Mouse (Mus musculus): ENCODE results near the gene Madd. TPM values are rescaled to one million over a fixed set of nuclear protein-coding genes. Genes with fewer than 3 reads are reported as not detected.
"Not testable (repeated sequence)": the region's sequence is repeated elsewhere in the genome, so short reads cannot be mapped to it uniquely, and the experiment has no call there.

Gene Madd
- polyA plus RNA-seq, 1 experiment: 19.7 TPM

DNA sequence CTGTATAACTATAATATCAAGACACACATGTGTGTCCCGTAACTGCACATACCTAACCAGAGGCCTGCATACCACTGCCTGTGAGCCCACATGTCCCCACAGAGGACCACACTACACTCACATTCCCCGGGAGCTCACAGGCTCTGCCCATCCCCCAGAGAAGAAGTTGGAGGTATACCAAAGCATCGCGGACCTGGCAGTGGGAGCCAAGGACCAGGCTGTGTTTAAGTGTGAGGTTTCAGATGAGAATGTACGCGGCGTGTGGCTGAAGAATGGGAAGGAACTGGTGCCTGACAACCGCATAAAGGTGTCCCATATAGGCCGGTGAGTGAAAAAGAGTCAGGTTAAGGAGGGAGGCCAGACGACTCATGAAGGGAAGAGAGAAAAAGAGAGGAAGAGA lies 58.5 kb downstream of the Madd start:
- no peak for DNase-seq (ENCODE audit: low spot score)

DNA sequence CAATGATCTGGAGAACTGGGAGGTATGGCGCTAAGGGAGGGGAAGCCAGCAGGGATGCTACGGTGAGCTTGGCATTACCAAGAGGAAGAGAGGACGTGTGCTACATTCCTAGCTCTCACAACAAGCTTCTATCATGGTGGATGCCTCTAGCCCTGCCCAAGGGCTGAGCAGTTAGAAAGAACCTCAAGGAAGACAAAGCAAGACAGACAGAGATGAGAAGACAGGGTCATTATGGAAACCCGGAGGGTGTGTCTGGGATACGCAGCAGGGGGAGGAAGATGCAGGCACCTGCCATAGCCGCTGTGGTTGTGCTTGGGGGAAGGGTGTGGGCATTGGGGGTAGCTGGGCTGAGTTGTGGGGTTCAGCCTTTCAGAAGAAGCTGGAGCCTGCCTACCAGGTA lies 60.1 kb downstream of the Madd start:
- DNase-seq (ENCODE audit: low spot score): no peak

DNA sequence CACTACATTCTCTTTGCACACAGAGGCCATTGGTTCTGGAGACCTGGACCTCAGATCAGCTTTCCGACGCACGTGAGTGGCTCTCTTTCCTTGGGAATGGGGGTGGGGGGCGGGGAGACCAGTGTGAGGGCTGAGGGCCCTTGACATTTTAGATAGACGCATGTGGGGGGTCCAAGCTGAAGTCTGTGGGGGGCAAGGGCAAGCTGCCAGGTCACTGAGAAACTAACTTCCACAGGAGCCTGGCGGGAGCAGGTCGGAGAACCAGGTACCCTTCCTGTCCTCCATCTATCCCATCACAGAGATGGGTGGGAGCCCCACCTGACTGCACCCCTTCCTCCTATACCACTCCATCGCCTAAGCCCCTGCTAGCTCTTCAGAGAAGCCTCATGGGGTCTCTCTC lies 62.1 kb downstream of the Madd start:
- DNase-seq (ENCODE audit: low spot score): no peak

DNA sequence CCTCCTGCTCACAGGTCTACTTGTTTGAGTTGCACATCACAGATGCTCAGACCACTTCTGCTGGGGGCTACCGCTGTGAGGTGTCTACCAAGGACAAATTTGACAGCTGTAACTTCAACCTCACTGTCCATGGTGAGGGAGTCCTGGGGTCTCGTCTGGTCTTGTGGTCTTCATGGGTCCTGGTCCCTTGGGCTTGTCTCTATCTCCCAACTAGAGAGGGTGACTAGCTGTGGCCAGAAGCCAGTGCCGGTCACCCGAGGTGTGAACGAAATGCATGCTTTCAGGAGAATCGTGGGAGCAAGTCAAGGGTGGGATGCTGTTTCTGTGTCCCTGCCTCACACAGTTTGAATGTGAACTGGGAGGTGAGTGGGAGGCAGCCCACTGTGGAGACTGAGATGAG lies 62.6 kb downstream of the Madd start:
- no peak for DNase-seq (ENCODE audit: low spot score)

DNA sequence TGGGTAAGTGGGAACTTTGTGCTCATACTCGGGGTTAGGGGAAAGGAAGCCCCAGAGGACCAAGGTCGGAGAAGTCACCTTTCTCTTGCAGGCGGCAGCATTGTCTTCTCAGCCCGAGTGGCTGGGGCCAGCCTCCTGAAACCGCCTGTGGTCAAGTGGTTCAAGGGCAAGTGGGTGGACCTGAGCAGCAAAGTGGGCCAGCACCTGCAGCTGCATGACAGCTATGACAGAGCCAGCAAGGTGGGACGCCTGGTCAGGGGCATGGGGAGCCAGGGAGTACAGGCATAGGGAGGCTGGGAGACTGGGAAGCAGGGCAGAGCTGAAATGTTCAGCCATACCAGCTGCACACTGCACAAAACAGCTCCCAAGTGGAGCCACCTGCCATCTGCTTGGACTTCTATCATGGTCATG lies 63.4 kb downstream of the Madd start:
- DNase-seq (ENCODE audit: low spot score): no peak

DNA sequence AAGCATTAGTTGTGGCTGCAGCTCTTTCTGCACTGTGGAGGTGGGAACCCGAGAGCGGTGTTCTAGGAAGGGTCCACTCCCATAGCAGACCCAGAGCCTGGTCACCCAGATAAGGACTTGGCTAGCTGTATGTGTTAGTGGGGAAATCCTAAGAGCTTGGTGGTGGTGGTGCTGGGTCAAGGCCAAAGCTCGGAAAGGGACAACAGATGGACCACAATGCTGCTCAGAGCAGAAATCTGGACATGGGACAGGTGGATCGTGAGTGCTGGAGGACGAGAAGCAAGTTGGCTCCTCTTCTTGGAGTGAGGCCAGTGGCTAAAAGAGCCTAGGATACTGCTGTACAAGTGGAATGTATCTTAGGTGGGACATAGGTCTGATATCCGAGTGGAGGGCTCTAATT lies 64.1 kb downstream of the Madd start:
- no peak for DNase-seq (ENCODE audit: low spot score)

DNA sequence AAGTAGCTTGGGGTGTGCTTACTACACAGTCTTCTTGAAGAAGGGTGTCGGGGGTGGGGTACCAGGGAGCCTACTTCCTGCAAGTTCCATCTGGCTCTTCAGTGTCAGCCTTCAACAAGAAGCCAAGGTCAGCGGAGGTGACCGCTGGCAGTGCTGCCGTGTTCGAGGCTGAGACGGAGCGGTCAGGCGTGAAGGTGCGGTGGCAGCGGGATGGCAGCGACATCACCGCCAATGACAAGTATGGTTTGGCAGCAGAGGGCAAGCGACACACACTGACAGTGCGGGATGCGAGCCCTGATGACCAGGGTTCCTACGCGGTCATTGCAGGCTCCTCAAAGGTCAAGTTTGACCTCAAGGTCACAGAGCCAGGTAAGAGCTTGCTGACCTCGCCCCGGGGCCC lies 64.6 kb downstream of the Madd start:
- no peak for DNase-seq (ENCODE audit: low spot score)

DNA sequence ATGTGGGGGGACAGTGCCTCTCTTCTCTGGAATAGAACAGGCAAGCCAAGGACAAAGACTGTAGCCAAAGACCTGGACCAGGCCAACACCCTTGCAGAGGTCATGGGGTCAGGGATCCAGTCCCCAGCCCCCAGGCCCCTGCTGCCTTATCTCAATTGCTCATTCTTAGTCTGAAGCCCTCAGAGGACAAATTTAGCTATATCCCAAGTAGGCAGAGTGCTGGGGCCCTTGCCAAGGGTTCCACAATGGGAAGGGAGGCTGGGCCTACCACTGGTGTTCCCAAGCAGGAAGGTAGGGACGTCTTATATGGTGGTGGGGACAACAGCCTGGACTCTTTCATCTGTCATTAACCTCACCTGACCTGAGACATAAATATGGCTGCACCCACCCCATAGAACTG lies 65.0 kb downstream of the Madd start:
- DNase-seq (ENCODE audit: low spot score): no peak

DNA sequence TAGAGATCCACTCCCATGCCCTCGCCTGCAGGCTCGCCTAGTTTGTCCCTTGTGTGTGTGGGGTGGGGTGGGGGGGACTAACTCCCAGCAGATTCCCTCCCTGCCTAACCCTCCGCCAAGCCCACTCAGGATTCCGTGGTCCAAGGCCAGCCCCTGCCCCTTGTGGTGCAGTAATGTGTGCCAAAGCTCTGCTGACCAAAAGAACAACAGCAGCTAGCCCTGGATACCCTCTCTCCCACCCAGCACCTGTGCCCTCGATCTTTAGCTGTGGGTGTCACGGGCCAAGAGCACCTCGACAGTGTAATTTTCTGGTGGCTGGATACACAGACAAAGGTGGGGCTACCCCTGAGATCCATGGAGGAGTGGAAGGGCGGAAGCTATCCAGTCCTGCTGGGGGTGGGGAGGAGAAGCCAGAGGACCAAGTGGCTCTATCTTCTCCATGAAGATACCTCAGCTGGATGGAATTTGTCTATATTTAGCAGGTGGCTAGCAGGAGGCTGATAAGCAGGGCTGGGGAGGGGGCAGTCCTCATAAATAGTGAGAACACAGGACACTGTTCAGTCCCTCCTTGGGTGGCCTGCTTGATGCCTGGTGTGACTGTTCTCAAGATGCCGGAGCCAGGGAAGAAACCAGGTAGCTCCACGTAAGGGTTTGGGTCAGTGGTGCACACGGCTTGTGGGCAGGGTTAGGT lies 65.9 kb downstream of the Madd start, which contains the start of gene Mybpc3:
Gene Mybpc3, plus strand, starts transcription at position 560 of the 691 bp plus-strand sequence.
- DNase-seq (ENCODE audit: low spot score): no peak

DNA sequence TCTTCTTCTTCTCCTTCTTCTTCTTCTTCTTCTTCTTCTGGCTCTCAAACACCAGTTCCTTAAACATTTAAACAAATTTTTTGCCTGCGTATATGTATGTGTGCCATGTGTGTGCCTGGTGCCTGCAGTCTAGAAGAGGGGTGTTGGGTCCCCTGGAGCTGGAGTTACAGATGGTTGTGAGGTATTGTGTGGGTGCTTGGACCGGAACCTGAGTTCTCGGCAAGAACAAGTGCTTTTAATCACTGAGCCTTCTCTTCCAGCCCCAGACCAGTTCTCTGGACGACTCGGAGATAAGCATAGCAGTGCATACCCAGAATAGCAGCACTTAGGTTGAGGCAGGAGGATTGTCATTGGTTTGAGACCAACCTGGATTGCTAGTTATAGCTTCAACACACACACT lies 66.8 kb downstream of the Madd start:
- DNase-seq (ENCODE audit: low spot score): no peak

DNA sequence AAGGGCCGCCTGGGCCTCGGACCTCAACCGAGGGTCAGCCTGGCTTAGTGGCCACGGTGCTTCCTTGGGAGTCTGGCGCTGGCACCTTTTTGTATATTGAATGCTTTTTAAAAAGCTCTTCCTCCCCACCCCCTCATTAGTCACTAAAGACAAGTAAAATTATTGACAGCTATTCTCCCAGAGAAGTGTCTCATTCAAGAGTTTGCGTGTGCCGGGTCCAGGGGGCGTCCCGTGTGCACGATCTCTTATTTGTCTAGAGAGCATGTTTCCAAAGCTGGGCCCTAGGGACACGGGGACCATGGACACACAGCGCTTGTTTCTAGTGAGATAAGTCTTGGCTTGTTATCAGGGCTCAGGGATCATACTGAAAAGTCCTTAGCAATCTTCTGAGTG lies 68.1 kb downstream of the Madd start:
- DNase-seq (ENCODE audit: low spot score): no peak

DNA sequence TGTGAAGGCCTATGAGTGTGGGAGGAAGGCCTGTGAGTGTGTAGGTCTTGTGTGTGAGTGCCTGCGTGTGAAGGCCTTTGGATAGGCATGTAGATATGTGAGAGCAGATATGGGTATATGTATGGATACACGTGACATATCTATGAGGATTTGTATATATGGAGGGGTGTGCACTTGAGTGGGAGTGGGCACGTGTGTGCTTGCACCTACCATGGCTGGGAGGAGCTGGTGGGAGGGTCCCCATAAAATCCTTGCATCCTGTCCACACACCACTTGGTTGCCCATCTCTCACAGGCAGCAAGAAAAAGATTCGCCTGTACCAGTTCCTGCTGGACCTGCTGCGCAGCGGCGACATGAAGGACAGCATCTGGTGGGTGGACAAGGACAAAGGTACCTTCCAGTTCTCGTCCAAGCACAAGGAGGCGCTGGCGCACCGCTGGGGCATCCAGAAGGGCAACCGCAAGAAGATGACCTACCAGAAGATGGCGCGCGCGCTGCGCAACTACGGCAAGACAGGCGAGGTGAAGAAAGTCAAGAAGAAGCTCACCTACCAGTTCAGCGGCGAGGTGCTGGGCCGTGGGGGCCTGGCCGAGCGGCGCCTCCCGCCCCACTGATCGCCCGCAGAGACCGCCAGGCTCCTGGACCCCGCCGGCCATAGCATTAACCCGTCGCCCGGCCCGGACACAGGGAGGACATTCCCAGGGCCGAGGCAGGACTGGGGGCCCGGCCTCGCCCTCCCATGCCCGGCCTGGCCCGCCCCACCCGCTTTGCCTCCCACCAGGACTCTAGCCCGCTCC lies 68.7 kb downstream of the Madd start:
- peak; percentile 94 for DNase-seq (ENCODE audit: low spot score)

DNA sequence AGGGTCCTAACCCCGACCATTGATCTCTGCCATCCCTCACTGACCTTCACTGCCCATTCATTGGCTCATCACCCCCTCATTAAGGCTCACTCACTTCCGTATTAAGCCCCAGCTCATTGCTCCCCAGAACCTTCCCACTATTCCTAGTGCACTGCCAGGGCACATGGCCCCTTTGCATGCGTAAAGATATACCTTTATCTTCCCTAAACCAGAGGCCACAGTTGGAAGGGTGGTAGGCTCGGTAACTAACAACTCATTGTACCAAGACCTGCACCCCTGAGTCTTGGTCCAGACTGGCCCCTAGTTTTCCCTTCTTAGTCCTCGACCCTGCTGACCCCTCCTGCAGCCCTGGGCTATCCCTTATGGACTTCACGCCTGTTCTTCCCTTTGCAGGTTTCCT lies 69.8 kb downstream of the Madd start:
- no peak for DNase-seq (ENCODE audit: low spot score)

DNA sequence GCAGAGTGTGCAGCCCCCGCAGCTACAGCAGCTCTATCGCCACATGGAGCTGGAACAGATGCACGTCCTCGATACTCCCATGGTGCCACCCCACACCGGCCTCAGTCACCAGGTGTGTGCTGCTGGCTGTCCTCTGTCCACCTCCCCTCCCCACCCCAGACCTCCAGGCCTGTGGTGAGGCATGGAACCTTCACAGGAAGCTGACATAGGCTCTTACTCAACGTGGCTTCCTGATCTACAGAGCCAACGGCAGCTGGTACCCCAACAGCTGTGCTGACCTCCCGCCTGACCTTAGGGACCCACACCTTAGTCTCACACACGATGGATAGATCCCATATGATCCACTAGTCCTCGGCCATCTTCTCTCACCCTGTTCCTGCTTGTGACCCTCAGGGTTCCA lies 70.3 kb downstream of the Madd start:
- no peak for DNase-seq (ENCODE audit: low spot score)

DNA sequence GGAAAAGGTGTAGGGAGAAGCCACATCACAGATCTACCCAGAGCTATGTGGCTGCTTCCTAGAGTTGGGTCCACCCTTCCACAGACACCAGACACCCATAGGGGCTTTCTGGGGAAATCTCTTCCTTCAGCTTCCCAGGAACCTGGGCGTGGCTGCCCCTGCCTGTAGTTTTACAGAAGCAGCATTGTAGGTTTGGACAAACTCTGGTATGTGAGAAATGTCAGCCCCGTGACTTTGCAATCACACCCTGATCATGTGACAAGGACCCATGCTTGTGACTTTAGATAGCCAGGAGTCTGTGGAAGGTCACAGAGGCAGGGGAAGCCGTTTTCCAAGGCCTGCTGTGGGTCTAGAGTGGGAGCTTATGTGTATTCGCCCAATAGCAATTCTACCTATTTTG lies 71.1 kb downstream of the Madd start:
- no peak for DNase-seq (ENCODE audit: low spot score)

DNA sequence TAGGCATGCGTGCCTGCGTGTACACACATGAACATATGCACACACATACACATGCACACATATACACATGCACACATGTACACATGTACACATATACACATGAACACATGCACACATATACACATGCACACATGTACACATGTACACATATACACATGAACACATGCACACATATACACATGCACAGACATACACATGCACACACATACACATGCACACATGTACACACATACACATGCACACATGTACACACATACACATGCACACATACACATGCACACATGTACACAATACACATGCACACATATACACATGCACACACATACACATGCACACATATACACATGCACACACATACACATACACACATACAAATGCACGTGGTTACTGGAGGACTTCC lies 71.8 kb downstream of the Madd start:
- not testable (repeated sequence) for DNase-seq (ENCODE audit: low spot score)

DNA sequence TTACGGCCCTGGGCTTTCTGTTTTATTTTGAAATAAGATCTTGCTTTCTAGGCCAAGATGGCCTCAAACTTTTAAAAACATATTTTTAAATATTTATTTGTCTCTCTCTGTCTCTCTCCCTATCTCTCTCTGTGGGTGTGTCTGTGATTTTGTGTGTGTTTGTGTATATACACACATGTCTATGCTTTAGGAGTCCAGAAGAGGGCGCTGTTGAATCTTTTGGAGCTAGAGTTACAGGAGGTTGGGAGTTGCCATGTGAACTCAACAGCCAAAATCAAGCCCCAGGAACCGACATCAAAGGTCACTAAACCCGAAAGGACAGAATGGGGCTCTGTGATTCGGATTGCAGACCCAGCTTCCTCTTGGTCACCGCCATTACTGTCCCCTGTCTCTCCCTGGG lies 73.2 kb downstream of the Madd start:
- DNase-seq (ENCODE audit: low spot score): no peak

DNA sequence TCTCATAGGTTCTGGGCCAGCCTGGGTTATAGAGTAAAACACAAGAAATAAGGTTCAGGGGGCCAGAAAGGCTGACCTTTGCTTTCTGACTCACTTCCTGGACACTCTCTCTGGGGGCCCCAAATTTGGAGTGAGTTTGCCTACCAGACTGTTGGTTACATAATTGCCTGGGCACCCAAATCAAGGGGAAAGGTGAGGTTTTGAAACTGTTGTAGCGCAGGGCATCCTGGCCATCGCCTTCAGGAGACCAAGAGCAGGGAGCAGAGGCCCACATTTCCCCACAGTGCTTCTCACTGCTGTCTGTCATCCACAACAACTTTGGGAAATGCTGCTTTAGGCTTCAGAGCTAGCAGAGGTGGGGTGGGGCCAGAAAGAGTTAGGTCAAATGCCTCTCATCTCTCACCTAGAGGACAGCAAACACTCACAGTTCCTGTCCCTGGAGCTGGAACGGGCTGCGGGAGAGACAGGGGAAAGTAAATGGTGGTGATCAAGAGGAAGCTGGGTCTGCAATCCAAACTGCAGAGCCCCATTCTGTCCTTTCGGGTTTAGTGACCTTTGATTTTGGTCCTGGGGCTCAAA lies 73.7 kb downstream of the Madd start:
- no peak for DNase-seq (ENCODE audit: low spot score)

DNA sequence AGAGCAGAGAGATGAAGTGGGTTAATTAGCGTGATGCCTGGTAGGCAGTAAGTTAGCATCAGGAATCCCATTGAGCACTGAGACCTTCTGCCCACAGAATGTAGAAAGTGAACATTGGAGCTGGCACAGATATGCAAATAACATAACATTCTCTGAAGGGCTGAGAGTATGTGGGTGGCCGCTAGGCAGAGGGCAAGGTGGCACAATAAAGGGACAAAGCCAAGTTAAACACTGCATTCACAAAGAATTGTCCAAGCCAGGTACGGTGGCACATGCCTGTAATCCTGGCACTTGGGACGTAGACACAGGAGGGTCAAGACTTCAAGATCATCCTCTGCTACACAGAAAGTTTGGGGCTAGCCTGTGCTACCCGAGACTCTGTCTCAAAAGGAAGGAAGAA lies 74.4 kb downstream of the Madd start:
- no peak for DNase-seq (ENCODE audit: low spot score)

DNA sequence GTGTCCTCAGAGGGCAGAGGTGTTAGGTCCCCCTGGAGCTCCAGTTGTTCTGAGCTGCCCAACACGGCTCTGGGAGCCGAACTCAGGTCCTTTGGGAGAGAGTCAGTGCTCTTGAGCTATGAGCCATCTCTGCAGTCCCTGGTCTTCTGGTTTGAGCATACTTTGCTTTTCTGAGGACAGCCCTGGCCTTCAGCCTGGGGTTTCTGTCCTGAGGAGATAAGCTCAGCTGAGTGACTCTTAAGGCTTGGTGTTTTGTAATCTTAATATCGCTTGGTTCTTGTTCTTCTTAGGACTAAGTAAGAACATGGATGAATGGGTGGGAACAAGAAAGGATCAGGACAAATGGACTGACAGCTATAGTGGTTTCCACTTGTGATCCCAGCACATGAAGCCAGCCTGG lies 75.5 kb downstream of the Madd start:
- DNase-seq (ENCODE audit: low spot score): no peak

DNA sequence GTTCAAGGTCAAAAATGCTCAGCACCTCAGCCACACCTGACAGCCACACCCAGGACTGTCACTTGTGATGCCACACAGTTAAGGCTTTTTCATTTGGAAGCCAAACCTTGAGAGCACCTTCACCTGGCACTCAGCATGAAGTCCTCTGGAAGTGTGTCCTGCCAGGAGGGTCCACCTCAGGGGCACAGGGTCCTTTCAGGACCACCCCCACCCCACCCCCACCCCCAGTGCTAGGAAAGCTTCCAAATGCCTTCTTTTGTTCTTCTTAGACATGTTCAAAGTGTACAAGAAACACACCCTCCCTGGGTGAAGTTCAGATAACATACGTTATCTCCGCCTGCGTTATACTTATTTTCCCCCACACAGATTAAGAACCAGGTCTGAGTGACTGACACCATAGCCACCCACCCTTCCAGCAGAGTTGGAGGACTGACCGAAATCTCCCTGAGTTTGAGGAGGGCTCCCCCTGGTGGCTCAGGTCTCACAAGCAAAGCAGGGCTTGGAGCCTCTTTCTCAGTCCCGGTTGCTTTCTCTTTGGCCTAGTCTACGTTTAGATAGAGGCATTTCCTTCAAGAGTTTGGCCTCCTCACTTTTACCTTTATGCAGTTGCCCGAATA lies 82.4 kb downstream of the Madd start:
- DNase-seq (ENCODE audit: low spot score): peak; percentile 68

DNA sequence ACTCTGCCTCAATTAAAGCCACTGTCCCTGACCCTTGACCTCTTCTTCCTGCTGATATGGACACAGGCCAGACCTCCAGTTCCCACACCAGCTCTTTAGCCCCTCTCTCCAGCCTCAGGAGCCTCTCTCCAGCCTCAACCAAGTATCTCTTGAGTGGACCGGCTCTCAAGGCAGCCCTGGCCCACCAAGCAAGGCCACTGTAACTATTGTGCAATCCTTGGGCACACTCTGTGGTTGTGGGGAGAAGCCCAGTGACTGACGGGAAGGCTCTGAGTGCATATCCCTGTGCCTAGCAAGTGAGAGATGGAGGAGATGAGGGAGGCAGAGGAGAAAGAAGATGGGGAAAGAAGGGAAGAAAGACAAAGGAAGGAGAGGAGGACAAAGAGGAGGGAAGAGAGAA lies 85.5 kb downstream of the Madd start:
- DNase-seq (ENCODE audit: low spot score): no peak

DNA sequence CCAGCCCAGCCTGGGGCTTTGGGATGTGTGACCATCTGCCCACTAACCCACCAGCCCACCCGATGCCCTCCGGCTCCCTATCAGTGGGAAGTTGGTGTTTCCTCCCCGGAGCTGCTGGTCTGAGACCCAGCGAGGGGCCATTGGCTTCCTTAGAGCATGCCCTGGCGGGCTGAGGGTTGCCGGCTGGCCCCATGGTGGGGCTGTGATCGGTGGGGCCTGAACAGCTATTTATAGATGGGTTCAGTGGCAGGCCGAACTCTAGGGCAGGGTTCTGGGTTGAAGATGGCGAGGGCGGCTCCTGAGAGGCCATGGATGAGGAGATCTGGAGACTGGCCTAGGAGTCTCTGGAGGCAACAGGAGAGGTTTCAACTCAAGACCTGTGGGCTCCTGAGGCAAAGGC lies 86.6 kb downstream of the Madd start:
- DNase-seq (ENCODE audit: low spot score): no peak
